14 mouse cellular contexts compared by ENCODE assay signal in the genomic region with DNA sequence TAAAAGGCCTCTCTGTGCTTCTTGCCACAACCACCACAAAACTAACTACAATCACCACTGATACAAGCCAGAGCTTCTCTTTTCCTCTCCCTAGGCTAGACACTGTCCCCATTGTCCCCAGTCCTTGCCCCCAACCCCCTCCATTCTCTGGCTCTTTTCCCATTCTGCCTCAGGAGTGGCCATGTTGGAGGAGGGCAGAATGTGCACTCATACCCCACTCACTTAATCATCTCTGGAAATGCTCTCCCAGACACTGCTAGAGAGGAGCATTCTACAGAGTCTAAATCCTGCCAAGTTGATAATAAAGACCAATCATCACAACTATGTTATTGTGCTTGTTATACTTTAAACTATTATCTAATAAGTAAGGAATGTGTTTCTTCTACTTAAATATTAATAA.
"Had no signal": no experiment of that assay in that cellular context is flagged by ENCODE, and none has a peak within 500 bp of the region (broad histone marks: within the 10 kb centered on the region; RNA-seq: fewer than 3 reads in every experiment).

No protein-coding gene starts in this region.

- H3K4me2 ChIP-seq: liver, embryonic 13.5 days; midbrain, embryonic 11.5 days; neural tube, embryonic 13.5 days had no signal

- H3K27me3 ChIP-seq: liver, embryonic 13.5 days; neural tube, embryonic 13.5 days had no signal

- H3K4me3 ChIP-seq: left cerebral cortex, adult 2 months; liver, embryonic 13.5 days; neural tube, embryonic 13.5 days had no signal

- H3K9me3 ChIP-seq: liver, embryonic 13.5 days; neural tube, embryonic 13.5 days had no signal

- H3K36me3 ChIP-seq: liver, embryonic 13.5 days; neural tube, embryonic 13.5 days had no signal

- DNase-seq: kidney, adult 2 months; kidney, postnatal 10 days; kidney, postnatal 36 days; layer of hippocampus, postnatal 36 days; liver, embryonic 13.5 days; lung, adult 2 months; lung, postnatal 4 days; midbrain, embryonic 14.5 days; right cerebral cortex, postnatal 25 days; spleen, adult 18-20 months; thymus, postnatal 25 days had no signal

- H3K27ac ChIP-seq: left cerebral cortex, adult 2 months; liver, embryonic 13.5 days; neural tube, embryonic 13.5 days had no signal

- H3K4me1 ChIP-seq: liver, embryonic 13.5 days; neural tube, embryonic 13.5 days had no signal

- H3K9ac ChIP-seq: liver, embryonic 13.5 days; neural tube, embryonic 13.5 days had no signal
